Mouse (Mus musculus) CD4-positive, CD25-positive, alpha-beta regulatory T cell (primary cell): ENCODE results near the gene Flnc. TPM values are rescaled to one million over a fixed set of nuclear protein-coding genes. Genes with fewer than 3 reads are reported as not detected.

ENCODE experiments used
- polyA plus RNA-seq: library from polyadenylated mRNA; unstranded; fragments of 100-300 nt; shearing (Covaris generic); gene quantifications from one replicate; pipeline ENCODE4 v1.2.1, GENCODE M21; 2017

The Flnc gene
- polyA plus RNA-seq, result 0.04 TPM

DNA sequence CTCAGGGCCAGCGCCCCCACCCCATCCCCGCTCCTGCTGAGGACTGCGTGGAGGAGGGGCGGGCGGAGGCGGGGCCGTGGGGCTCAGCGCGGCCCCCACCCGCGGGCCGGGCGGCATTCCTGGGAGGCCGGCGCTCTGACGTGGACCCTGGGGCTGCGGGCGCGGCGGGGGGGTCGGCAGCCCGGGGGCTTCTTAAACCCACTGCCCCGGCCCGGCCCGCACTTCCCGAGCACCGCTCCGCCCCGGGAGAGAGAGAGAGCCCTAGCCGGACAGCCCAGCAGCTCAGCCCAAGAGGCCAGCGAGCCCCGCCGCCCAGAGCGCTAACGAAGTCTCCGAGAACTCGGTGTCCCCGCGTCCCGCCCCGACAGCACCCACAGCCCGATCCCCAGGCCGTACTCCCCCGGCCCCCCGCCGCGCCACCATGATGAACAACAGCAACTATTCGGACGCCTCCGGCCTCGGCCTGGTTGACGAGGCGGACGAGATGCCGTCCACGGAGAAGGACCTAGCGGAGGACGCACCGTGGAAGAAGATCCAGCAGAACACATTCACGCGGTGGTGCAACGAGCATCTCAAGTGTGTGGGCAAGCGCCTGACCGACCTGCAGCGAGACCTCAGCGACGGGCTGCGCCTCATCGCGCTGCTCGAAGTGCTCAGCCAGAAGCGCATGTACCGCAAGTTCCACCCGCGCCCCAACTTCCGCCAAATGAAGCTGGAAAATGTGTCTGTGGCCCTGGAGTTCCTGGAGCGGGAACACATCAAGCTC is at the start of gene Flnc:
Flnc (plus strand) TSS at position 219 of the 766 bp plus-strand sequence.

DNA sequence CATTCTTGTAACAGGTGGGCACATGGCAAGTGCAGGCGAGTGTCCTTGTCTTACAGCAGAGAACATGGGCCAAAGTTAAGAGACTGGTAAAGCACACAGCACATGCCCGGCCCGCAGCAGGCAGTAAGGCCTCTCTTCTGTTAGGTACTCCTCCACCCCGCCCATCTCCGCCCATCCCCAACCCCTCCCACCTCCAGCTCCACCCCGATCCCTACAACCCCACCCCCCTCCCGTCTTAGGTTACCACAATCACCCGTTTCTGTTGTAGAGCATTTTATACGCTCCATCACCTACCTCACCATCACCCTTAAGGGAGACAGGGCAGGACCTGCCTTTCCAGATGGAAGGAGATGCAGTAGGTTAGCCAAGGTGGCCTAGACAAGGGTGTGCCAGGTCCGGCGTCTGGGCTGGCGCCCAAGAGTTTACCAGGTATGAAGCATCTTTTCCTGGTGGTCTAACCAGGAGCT is 45.0 kb upstream of the Flnc start, which contains the start of gene Opn1sw:
Opn1sw (minus strand) TSS at position 417 of the 467 bp plus-strand sequence.

DNA sequence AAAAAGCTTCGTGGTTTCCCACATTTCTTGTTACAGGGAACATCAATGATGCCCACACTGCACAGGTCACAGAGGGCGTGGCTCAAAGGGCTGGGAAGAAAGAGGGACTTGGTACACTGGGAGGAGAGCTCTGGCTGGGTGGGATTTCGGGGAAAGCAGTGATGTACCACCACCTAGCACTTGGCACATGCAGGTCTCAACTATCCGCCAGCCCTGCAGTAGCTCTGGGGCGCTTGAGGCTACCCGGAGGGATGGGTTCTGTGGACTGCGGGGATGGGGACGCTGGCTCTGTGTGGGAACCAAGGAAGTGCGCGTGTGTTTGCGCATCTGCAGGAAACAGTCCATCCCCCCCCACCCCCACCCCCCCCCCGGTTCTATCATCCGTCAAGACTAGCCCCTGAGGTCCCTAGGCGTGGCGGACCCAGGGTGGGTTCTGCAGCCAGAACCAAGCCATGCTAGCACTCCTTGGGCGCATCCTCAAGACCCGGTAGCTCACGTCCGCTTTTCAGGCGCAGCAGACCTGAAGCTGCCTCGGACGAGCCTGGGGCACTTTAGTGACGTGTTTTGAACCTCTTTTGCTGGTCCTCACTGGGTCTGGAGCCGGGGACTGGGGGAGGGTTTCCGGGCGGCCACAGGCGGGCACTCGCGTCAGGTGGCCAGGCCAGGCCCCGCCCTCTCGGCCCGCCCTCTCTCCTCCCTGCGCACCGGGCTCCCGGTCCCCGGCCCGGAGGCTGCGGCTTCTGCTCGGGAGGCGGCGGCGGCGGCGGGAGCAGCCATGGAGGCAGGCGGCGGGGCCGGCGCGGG is 36.9 kb upstream of the Flnc start, which contains the start of gene Ccdc136:
Ccdc136 (plus strand) TSS at position 400 of the 804 bp plus-strand sequence.

DNA sequence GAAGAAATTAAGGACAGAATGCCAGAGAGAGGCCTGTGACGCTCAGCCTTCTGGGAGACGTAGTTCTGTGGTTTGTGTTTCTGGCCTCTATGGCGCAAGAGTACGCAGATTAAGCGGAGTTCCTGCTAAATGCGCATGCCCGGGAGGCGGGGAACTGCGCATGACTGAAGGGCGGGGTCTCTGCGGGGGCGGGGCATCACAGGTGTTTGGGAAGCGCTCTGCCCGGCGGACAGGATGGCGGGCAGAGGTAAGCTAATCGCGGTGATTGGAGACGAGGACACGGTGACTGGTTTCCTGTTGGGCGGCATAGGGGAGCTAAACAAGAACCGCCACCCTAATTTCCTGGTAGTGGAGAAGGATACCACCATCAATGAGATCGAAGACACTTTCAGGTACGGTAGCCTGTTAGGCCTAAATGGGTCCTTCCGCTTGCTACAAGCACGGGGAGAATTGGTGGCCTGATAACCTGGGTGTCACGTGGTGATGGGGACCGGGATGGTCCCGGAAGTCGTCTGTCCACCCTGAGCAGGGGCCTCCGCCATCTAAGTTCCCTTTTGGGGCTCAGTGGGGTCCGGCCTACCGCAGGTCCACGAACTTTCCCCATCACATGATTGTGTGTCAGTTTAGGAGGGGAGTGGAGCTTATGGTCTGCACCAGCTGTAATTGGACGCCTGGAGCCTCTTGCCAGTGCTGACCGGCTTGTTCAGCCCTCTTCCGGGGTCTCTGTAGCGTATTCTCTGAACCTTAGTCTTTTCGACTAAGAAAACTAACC is 34.7 kb downstream of the Flnc start, which contains the start of gene Atp6v1f:
Atp6v1f (plus strand) TSS at position 136 of the 772 bp plus-strand sequence.

DNA sequence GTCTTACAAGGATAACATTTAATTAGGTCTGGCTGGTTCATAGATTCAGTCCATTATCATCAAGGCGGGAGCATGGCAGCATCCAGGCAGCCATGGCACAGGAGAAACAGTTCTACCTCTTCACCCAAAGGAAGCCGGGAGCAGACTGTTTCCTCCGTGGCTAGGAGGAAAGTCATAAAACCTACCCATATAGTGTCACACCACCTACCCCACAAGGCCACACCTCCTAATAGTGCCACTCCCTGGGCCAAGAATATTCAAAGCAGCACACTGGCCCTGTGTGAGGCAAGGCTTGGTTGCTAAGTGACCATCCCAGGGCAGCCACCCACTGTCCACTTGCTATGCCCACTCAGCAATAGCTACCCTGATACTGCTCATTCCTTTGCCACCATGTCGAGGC is 38.1 kb downstream of the Flnc start, which contains the start of gene Atp6v1fnb:
Atp6v1fnb (plus strand) TSS at position 301 of the 400 bp plus-strand sequence.

DNA sequence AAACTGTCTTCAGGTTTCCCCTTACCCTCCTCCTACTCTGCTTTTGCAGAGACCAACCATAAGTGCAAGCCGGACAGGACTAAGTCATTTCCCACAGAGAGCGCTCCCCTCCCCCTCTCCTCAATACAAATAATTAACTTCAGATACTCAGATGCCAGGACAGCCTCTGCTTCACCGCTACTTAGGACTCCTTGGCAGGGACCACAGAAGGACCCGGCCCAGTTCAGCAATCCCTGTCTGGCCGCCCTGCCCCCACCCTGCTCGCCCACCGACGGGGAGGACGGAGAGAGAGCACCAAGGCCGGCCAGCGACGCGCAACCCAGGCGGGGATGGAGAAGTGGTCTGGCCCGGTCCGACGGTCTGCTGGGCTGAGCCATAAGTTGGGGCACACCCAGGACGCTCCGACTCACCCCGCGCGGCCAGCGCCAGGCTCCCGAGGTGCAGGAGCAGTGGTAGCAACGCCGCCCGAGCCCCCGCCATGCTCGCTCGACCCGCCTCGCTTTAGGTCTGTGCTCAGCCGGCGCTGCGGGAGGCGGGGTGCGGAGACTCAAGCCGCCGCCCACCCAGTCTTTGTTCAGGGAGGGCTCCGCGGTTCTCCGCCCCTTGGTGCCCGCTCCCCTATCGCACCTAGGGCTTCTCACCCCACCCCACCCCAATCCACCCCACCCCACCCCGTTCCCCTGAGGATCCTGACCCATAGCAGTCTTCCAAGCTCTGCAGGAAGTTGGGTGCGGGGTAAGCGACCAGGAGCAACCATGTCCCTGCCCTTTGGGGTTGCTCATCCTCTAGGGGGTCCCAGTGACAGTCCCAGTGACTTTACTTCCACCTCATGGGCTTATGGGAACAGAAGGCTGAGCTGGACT is 74.6 kb downstream of the Flnc start, which contains the start of gene Kcp:
Kcp (minus strand) TSS at position 506 of the 863 bp plus-strand sequence.

Other genes starting within 250 kb of the Flnc start
- 111 TPM for gene Impdh1, start 216.9 kb upstream of the Flnc start, polyA plus RNA-seq
- gene Hilpda, start 160.8 kb upstream of the Flnc start, polyA plus RNA-seq, result 33.7 TPM
- 0.92 TPM for gene Fam71f2, start 153.7 kb upstream of the Flnc start, polyA plus RNA-seq
- not detected for gene Fam71f1, start 114.1 kb upstream of the Flnc start, polyA plus RNA-seq
- gene Calu, start 85.2 kb upstream of the Flnc start, polyA plus RNA-seq, result 101 TPM
- gene Opn1sw, start 44.8 kb upstream of the Flnc start, polyA plus RNA-seq, result 0.17 TPM
- 1.4 TPM for gene Ccdc136, start 36.9 kb upstream of the Flnc start, polyA plus RNA-seq
- 342 TPM for gene Atp6v1f, start 34.5 kb downstream of the Flnc start, polyA plus RNA-seq
- 0.43 TPM for gene Atp6v1fnb, start 38.2 kb downstream of the Flnc start, polyA plus RNA-seq
- 0.51 TPM for gene Kcp, start 74.7 kb downstream of the Flnc start, polyA plus RNA-seq
- 27.7 TPM for gene Irf5, start 93.4 kb downstream of the Flnc start, polyA plus RNA-seq
- 95.9 TPM for gene Tnpo3, start 176.6 kb downstream of the Flnc start, polyA plus RNA-seq